Mouse (Mus musculus) liver, adult 2 months (tissue): ENCODE measurements at regions not wholly inside any gene's neighbourhood (a gene's known extent, or its start where the extent isn't known, plus 50 kb on each side); places are given as distances from the start of the nearest gene placed in this dataset.

Experiments
- CTCF ChIP-seq: fragments of 200-500 bp; IDR thresholded peaks from 2 replicates; pipeline ENCODE4 v1.5.1; 2011; ENCODE audit warnings: low read depth, low read length, control low read depth
- POLR2A ChIP-seq: fragments of 200-500 bp; IDR thresholded peaks from 2 replicates; pipeline ENCODE4 v1.6.1; 2011; ENCODE audit warnings: low read length, control low read depth; ENCODE audit not compliant: insufficient read depth; ENCODE audit errors: extremely low read depth

DNA sequence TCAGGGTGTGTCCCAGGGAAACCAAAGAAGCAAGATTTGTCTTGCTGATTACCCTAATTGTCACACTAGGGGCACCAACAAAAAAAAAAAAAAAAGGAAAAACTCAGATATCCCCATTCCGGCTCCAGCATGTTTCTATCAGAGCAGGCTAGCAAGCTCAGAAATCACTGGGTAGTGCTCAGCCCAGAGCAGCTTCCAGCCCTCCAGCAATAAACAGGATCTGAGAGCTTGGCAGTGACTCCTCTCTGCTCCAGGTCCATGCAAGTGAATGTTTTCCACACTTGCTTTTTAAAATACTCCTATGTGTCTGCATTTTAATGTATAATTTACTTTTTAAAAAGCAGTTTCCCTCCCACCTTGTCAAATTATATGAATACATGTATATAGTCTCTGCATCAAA is 290.8 kb downstream of the Car8 start:
- TF ChIP-seq CTCF: no peak
- TF ChIP-seq POLR2A: no peak
